ENCODE assay signal across 10 mouse cellular contexts in the genomic region with DNA sequence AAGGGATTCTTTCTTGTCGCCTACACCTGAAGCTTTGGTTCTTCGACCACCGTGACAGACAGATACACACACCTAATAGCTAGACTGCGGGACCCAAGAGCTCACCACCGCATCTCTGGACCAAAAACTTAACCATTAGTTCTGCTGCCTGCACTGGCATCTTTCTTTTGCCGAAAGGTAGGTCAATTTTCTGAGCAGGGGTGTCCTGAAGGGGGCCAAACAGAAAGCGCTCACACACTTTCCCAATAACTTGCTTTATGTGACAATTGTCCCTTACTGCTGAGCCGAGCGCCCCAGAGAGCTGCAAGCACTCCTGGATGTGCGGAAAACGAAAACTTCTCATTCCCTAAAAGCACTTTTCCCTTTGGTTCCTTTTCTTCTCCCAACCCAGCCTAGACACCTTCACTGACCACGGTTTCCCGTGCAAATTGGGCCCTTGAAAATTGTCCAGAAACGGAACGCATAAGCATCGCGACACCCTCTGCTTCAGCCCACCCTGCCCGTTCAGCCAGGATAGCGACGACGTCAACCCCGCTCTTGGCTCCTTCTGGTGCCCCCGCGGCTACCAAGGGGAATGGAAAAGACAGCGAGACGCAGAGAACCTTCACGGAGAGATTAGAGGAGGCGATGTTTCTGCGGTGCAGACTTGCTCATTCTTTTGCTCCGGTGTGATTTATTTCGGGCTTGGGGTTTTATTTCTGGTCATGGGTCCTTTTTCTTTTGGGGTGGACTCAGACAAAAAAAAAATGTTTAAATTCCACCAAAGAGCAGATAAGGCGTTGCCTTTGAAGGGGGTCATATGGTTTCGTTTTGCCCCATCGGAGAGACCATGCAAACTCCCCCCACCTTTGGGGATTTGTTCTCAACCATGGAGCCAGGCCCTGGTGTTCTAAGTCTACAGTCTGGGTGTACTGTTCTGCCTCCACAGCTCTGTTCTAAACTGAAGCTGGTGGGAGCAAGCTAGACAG. TPM values are rescaled to one million over a fixed set of nuclear protein-coding genes. Genes with fewer than 3 reads are reported as not detected.
A peak's percentile ranks its signal among the peaks of the same experiment; 100 is the strongest.
DNase-seq lines count a peak whose midpoint lies in the region; ATAC-seq lines count a peak whose summit lies in the region.
"Had no signal": no experiment of that assay in that cellular context is flagged by ENCODE, and none has a peak within 500 bp of the region (broad histone marks: within the 10 kb centered on the region; RNA-seq: fewer than 3 reads in every experiment).

No protein-coding gene starts in this region.

- H3K4me2 ChIP-seq in forebrain, embryonic 16.5 days (ENCODE audit: low read length), result no peak overlapping the region
- H3K4me2 ChIP-seq in kidney, embryonic 16.5 days (replicated peaks; ENCODE audit: low read depth, low read length), result 0 out of 2 replicates have a peak overlapping the region, but pooled peaks have one; percentile 14

- H3K27me3 ChIP-seq in forebrain, embryonic 10.5 days (ENCODE audit: poor library complexity, severe bottlenecking), result peaks cover 100% of the 10 kb centered on the region
- H3K27me3 ChIP-seq in forebrain, embryonic 16.5 days (replicated peaks; ENCODE audit: control insufficient read depth, insufficient read depth, low read length), result peaks cover 79% of the 10 kb centered on the region
- peaks cover 89% of the 10 kb centered on the region for H3K27me3 ChIP-seq in kidney, embryonic 16.5 days (ENCODE audit: insufficient read depth, low read length)
- H3K27me3 ChIP-seq in limb, embryonic 10.5 days (ENCODE audit: low read depth, poor library complexity, severe bottlenecking), result peaks cover 100% of the 10 kb centered on the region

- ATAC-seq in forebrain, embryonic 16.5 days, result no peak
- no peak for ATAC-seq in kidney, embryonic 16.5 days (ENCODE audit: low FRiP score, low TSS enrichment)
- ATAC-seq: Patski had no signal

- peaks cover 42% of the 10 kb centered on the region for H3K4me1 ChIP-seq in forebrain, embryonic 10.5 days
- H3K4me1 ChIP-seq in forebrain, embryonic 16.5 days (replicated peaks; ENCODE audit: control insufficient read depth, insufficient read depth, low read length), result peaks cover 22% of the 10 kb centered on the region
- peaks cover 9% of the 10 kb centered on the region; the same call in 1 of the 2 replicates for H3K4me1 ChIP-seq in kidney, embryonic 16.5 days (ENCODE audit: insufficient read depth, low read length)
- peaks cover 47% of the 10 kb centered on the region for H3K4me1 ChIP-seq in limb, embryonic 10.5 days

- H3K27ac ChIP-seq in forebrain, embryonic 10.5 days, result no peak overlapping the region
- H3K27ac ChIP-seq in forebrain, embryonic 16.5 days (ENCODE audit: low read length), result no peak overlapping the region
- no peak overlapping the region for H3K27ac ChIP-seq in kidney, embryonic 16.5 days (ENCODE audit: low read length)
- no peak overlapping the region for H3K27ac ChIP-seq in limb, embryonic 10.5 days
- H3K27ac ChIP-seq: hindbrain, embryonic 15.5 days had no signal

- 4% methylated on average over 34 of the region's 34 CpGs for WGBS in forebrain, embryonic 10.5 days
- 3% methylated on average over 34 of the region's 34 CpGs for WGBS in forebrain, embryonic 16.5 days
- WGBS in kidney, embryonic 16.5 days, result 5% methylated on average over 34 of the region's 34 CpGs
- 6% methylated on average over 34 of the region's 34 CpGs for WGBS in limb, embryonic 10.5 days

- DNase-seq in forebrain, embryonic 10.5 days (ENCODE audit: extremely low spot score, low spot score), result no peak
- no peak for DNase-seq in kidney, postnatal 10 days
- DNase-seq in embryo, embryonic 11 days, result peak; percentile 40
- DNase-seq in limb, embryonic 10.5 days (ENCODE audit: low spot score), result peak; percentile 58
- DNase-seq in adrenal gland, postnatal 14 days, result no peak
- no peak for DNase-seq in adrenal gland, postnatal 10 days

- H3K9me3 ChIP-seq in forebrain, embryonic 10.5 days, result no peaks in the 10 kb centered on the region
- no peaks in the 10 kb centered on the region for H3K9me3 ChIP-seq in forebrain, embryonic 16.5 days (ENCODE audit: control insufficient read depth, low read length)
- no peaks in the 10 kb centered on the region for H3K9me3 ChIP-seq in kidney, embryonic 16.5 days (ENCODE audit: low read length)
- H3K9me3 ChIP-seq in limb, embryonic 10.5 days (replicated peaks), result no peaks in the 10 kb centered on the region
- H3K9me3 ChIP-seq: hindbrain, embryonic 15.5 days had no signal

- H3K36me3 ChIP-seq in forebrain, embryonic 10.5 days (replicated peaks), result no peaks in the 10 kb centered on the region
- no peaks in the 10 kb centered on the region for H3K36me3 ChIP-seq in forebrain, embryonic 16.5 days (ENCODE audit: control insufficient read depth, insufficient read depth)
- H3K36me3 ChIP-seq in kidney, embryonic 16.5 days (ENCODE audit: insufficient read depth, low read length), result no peaks in the 10 kb centered on the region
- H3K36me3 ChIP-seq in limb, embryonic 10.5 days, result no peaks in the 10 kb centered on the region
- H3K36me3 ChIP-seq: hindbrain, embryonic 15.5 days had no signal

- peak overlapping the region; percentile 19; the same call in 1 of the 2 replicates for H3K4me3 ChIP-seq in forebrain, embryonic 10.5 days
- H3K4me3 ChIP-seq in forebrain, embryonic 16.5 days (replicated peaks; ENCODE audit: low read length), result no peak overlapping the region
- peak overlapping the region; percentile 47 for H3K4me3 ChIP-seq in kidney, embryonic 16.5 days (ENCODE audit: low read length)
- peak overlapping the region; percentile 26; the same call in 1 of the 2 replicates for H3K4me3 ChIP-seq in limb, embryonic 10.5 days

- no peak overlapping the region for H3K9ac ChIP-seq in forebrain, embryonic 16.5 days (replicated peaks; ENCODE audit: low read depth, low read length)
- H3K9ac ChIP-seq in kidney, embryonic 16.5 days (replicated peaks; ENCODE audit: low read length), result no peak overlapping the region
- H3K9ac ChIP-seq: hindbrain, embryonic 15.5 days had no signal

RNA-seq across cellular contexts. Expression of a gene that starts 2.3 kb away (rescaled TPM):
- polyA plus RNA-seq in forebrain, embryonic 10.5 days (2016; fragmentation: Nextera tagmentation; extraction: Ambion mirVana), result 0.11 TPM in 1 of 2 replicates, not detected in the other
- not detected in 2 replicates for polyA plus RNA-seq in forebrain, embryonic 16.5 days (2015; fragmentation: Nextera tagmentation; extraction: Ambion mirVana)
- polyA plus RNA-seq in kidney, embryonic 16.5 days (2015; fragmentation: Nextera tagmentation; extraction: Ambion mirVana), result 1.0 and 1.1 TPM in 2 replicates
- 0.13 and 0.14 TPM in 2 replicates for polyA plus RNA-seq in limb, embryonic 10.5 days (2016; fragmentation: Nextera tagmentation; extraction: Ambion mirVana)
- not detected in 2 replicates for total RNA-seq in adrenal gland, postnatal 14 days (2021)
- total RNA-seq in adrenal gland, postnatal 10 days (2021), result under 1 TPM in 1 of 2 experiments, not detected in 1; 0.18 TPM
- polyA plus RNA-seq: Patski had no signal

RNA-seq across cellular contexts. Expression of a gene that starts 13.8 kb away (rescaled TPM):
- 15.3 and 17.8 TPM in 2 replicates for polyA plus RNA-seq in forebrain, embryonic 10.5 days (2016; fragmentation: Nextera tagmentation; extraction: Ambion mirVana)
- polyA plus RNA-seq in forebrain, embryonic 16.5 days (2015; fragmentation: Nextera tagmentation; extraction: Ambion mirVana), result 11.1 and 12.3 TPM in 2 replicates
- polyA plus RNA-seq in kidney, embryonic 16.5 days (2015; fragmentation: Nextera tagmentation; extraction: Ambion mirVana), result 20.0 and 20.8 TPM in 2 replicates
- polyA plus RNA-seq in limb, embryonic 10.5 days (2016; fragmentation: Nextera tagmentation; extraction: Ambion mirVana), result 18.4 and 19.5 TPM in 2 replicates
- 12.4 and 15.1 TPM in 2 replicates for total RNA-seq in adrenal gland, postnatal 14 days (2021)
- total RNA-seq in adrenal gland, postnatal 10 days (2021), result 10 to 100 TPM; 11.0 to 16.9 TPM

Comparison
In these comparisons a context has a peak if more than half of its experiments do, and no peak if none do; other contexts are left out.
1. DNase-seq: peak in embryo, embryonic 11 days (single experiment) and limb, embryonic 10.5 days (single experiment); none in forebrain, embryonic 10.5 days (single experiment), kidney, postnatal 10 days (single experiment), adrenal gland, postnatal 14 days (single experiment) and adrenal gland, postnatal 10 days (single experiment).